15 mouse cellular contexts compared by ENCODE assay signal in genomic region chr3:28743251-28743650, GRCm38 (mm10). TPM values are rescaled to one million over a fixed set of nuclear protein-coding genes. Genes with fewer than 3 reads are reported as not detected.
A peak's percentile ranks its signal among the peaks of the same experiment; 100 is the strongest.
DNase-seq lines count a peak whose midpoint lies in the region; ATAC-seq and TF ChIP-seq lines count a peak whose summit lies in the region.
"Had no signal": no experiment of that assay in that cellular context is flagged by ENCODE, and none has a peak within 500 bp of the region (broad histone marks: within the 10 kb centered on the region; RNA-seq: fewer than 3 reads in every experiment).

No protein-coding gene starts in this region.

- no peak overlapping the region for H3K4me3 ChIP-seq in embryonic facial prominence, embryonic 14.5 days (ENCODE audit: low read depth, low read length)
- no peak overlapping the region for H3K4me3 ChIP-seq in embryonic facial prominence, embryonic 10.5 days
- H3K4me3 ChIP-seq in kidney, adult 2 months (ENCODE audit: insufficient read depth, low read depth, low read length), result no peak overlapping the region
- H3K4me3 ChIP-seq in forebrain, postnatal 0 days (ENCODE audit: low read depth, low read length), result no peak overlapping the region
- no peak overlapping the region for H3K4me3 ChIP-seq in neural tube, embryonic 14.5 days (ENCODE audit: low read depth, low read length)
- H3K4me3 ChIP-seq: left cerebral cortex, adult 2 months; limb, embryonic 13.5 days had no signal

- DNase-seq in embryonic facial prominence, embryonic 14.5 days (ENCODE audit: low spot score), result peak; percentile 16
- DNase-seq in embryonic facial prominence, embryonic 10.5 days (ENCODE audit: low spot score), result no peak
- DNase-seq in kidney, adult 2 months, result peak; percentile 9
- DNase-seq in kidney, adult 11 months, result no peak
- peak; percentile 37 for DNase-seq in forebrain, postnatal 0 days
- DNase-seq in left cerebral cortex, adult 11 months (ENCODE audit: low spot score), result no peak
- no peak for DNase-seq in thymus, postnatal 25 days
- DNase-seq: heart, adult 18-20 months; kidney, adult 9 months; lung, postnatal 36 days; right cerebral cortex, postnatal 25 days had no signal

- no peak for TF ChIP-seq POLR2A in kidney, adult 2 months (IDR thresholded peaks at IDR 0.05; ENCODE audit: low read depth, low read length)

- no peaks in the 10 kb centered on the region for H3K36me3 ChIP-seq in embryonic facial prominence, embryonic 14.5 days (ENCODE audit: control insufficient read depth, insufficient read depth, low read length)
- no peaks in the 10 kb centered on the region for H3K36me3 ChIP-seq in embryonic facial prominence, embryonic 10.5 days (replicated peaks)
- H3K36me3 ChIP-seq in kidney, adult 2 months (ENCODE audit: control insufficient read depth, insufficient read depth, low read length), result no peaks in the 10 kb centered on the region
- H3K36me3 ChIP-seq in forebrain, postnatal 0 days (ENCODE audit: insufficient read depth), result no peaks in the 10 kb centered on the region
- H3K36me3 ChIP-seq in neural tube, embryonic 14.5 days (ENCODE audit: control insufficient read depth, insufficient read depth, low read length), result no peaks in the 10 kb centered on the region
- H3K36me3 ChIP-seq: limb, embryonic 13.5 days had no signal

- no peaks in the 10 kb centered on the region for H3K9me3 ChIP-seq in embryonic facial prominence, embryonic 14.5 days (ENCODE audit: control insufficient read depth, low read length)
- H3K9me3 ChIP-seq in embryonic facial prominence, embryonic 10.5 days, result no peaks in the 10 kb centered on the region
- H3K9me3 ChIP-seq in forebrain, postnatal 0 days (ENCODE audit: low read length), result no peaks in the 10 kb centered on the region
- H3K9me3 ChIP-seq in neural tube, embryonic 14.5 days (ENCODE audit: control insufficient read depth, low read length), result no peaks in the 10 kb centered on the region
- H3K9me3 ChIP-seq: limb, embryonic 13.5 days had no signal

- H3K4me2 ChIP-seq in embryonic facial prominence, embryonic 14.5 days (ENCODE audit: low read depth, low read length), result no peak overlapping the region
- 0 out of 2 replicates have a peak overlapping the region, but pooled peaks have one; percentile 23 for H3K4me2 ChIP-seq in forebrain, postnatal 0 days (ENCODE audit: low read depth)
- H3K4me2 ChIP-seq in neural tube, embryonic 14.5 days (ENCODE audit: low read depth, low read length), result no peak overlapping the region
- H3K4me2 ChIP-seq: limb, embryonic 13.5 days had no signal

- H3K4me1 ChIP-seq in embryonic facial prominence, embryonic 14.5 days (ENCODE audit: control insufficient read depth, insufficient read depth, low read length), result no peaks in the 10 kb centered on the region
- H3K4me1 ChIP-seq in embryonic facial prominence, embryonic 10.5 days, result peaks cover 13% of the 10 kb centered on the region
- 0 out of 2 replicates have a peak, but pooled peaks cover 2% of the 10 kb centered on the region for H3K4me1 ChIP-seq in kidney, adult 2 months (ENCODE audit: control insufficient read depth, insufficient read depth, low read length)
- H3K4me1 ChIP-seq in forebrain, postnatal 0 days (ENCODE audit: insufficient read depth), result no peaks in the 10 kb centered on the region
- H3K4me1 ChIP-seq in neural tube, embryonic 14.5 days (ENCODE audit: control insufficient read depth, insufficient read depth, low read length), result no peaks in the 10 kb centered on the region

- no peak overlapping the region for H3K9ac ChIP-seq in embryonic facial prominence, embryonic 14.5 days (ENCODE audit: low read depth, low read length)
- no peak overlapping the region for H3K9ac ChIP-seq in forebrain, postnatal 0 days
- no peak overlapping the region for H3K9ac ChIP-seq in neural tube, embryonic 14.5 days (replicated peaks; ENCODE audit: low read depth, low read length)
- H3K9ac ChIP-seq: limb, embryonic 13.5 days had no signal

- WGBS in embryonic facial prominence, embryonic 14.5 days, result 41% methylated on average over 8 of the region's 8 CpGs
- WGBS in embryonic facial prominence, embryonic 10.5 days, result 63% methylated on average over 8 of the region's 8 CpGs
- WGBS in kidney, adult 2 months, result 40% methylated on average over 8 of the region's 8 CpGs
- 34% methylated on average over 8 of the region's 8 CpGs for WGBS in forebrain, postnatal 0 days
- WGBS in neural tube, embryonic 14.5 days, result 52% methylated on average over 8 of the region's 8 CpGs

- no peak for ATAC-seq in embryonic facial prominence, embryonic 14.5 days (ENCODE audit: low read depth)
- peak; percentile 89 for ATAC-seq in forebrain, postnatal 0 days
- ATAC-seq in neural tube, embryonic 14.5 days (ENCODE audit: low read depth), result peak; percentile 6; the same call in 1 of the 2 replicates

- no peak overlapping the region for H3K27ac ChIP-seq in embryonic facial prominence, embryonic 14.5 days (replicated peaks; ENCODE audit: low read depth, low read length)
- H3K27ac ChIP-seq in embryonic facial prominence, embryonic 10.5 days (replicated peaks), result no peak overlapping the region
- H3K27ac ChIP-seq in kidney, adult 2 months (ENCODE audit: insufficient read depth, low read depth, low read length), result no peak overlapping the region
- no peak overlapping the region for H3K27ac ChIP-seq in forebrain, postnatal 0 days (ENCODE audit: low read depth, low read length)
- H3K27ac ChIP-seq in neural tube, embryonic 14.5 days (ENCODE audit: low read depth, low read length), result no peak overlapping the region
- H3K27ac ChIP-seq: left cerebral cortex, adult 2 months; limb, embryonic 13.5 days had no signal

- no peaks in the 10 kb centered on the region for H3K27me3 ChIP-seq in embryonic facial prominence, embryonic 14.5 days (replicated peaks; ENCODE audit: control insufficient read depth, insufficient read depth, low read length)
- no peaks in the 10 kb centered on the region for H3K27me3 ChIP-seq in embryonic facial prominence, embryonic 10.5 days (replicated peaks; ENCODE audit: low read depth, poor library complexity, severe bottlenecking)
- H3K27me3 ChIP-seq in kidney, adult 2 months (replicated peaks; ENCODE audit: control insufficient read depth, insufficient read depth, low read length), result no peaks in the 10 kb centered on the region
- H3K27me3 ChIP-seq in forebrain, postnatal 0 days (ENCODE audit: insufficient read depth, low read length), result no peaks in the 10 kb centered on the region
- no peaks in the 10 kb centered on the region for H3K27me3 ChIP-seq in neural tube, embryonic 14.5 days (ENCODE audit: control insufficient read depth, insufficient read depth, low read length)

- TF ChIP-seq CTCF in kidney, adult 2 months (conservative IDR thresholded peaks at IDR 0.05; ENCODE audit: insufficient read depth, insufficient read length, low read depth, low read length), result no peak
- TF ChIP-seq CTCF in forebrain, postnatal 0 days (IDR thresholded peaks at IDR 0.05; ENCODE audit: low read depth), result no peak

RNA-seq across cellular contexts. Expression of gene Eif5a2, which starts 37.8 kb away (rescaled TPM):
- 10.4 and 11.7 TPM in 2 replicates for polyA plus RNA-seq in embryonic facial prominence, embryonic 14.5 days (2014; fragmentation: Nextera tagmentation; extraction: Ambion mirVana)
- polyA plus RNA-seq in embryonic facial prominence, embryonic 10.5 days (2016; fragmentation: Nextera tagmentation; extraction: Ambion mirVana), result 12.9 and 13.5 TPM in 2 replicates
- 1.1 and 1.2 TPM in 2 replicates for polyA plus RNA-seq in kidney, adult 2 months (2012; rRNA removed)
- total RNA-seq in forebrain, postnatal 0 days (2014; rRNA removed), result 20.4 and 25.4 TPM in 2 replicates
- polyA plus RNA-seq in forebrain, postnatal 0 days (2015; fragmentation: Nextera tagmentation; extraction: Ambion mirVana), result 7.5 and 8.0 TPM in 2 replicates
- 13.6 and 18.0 TPM in 2 replicates for polyA plus RNA-seq in neural tube, embryonic 14.5 days (2014; fragmentation: Nextera tagmentation; extraction: Ambion mirVana)

RNA-seq across cellular contexts. Expression of gene Slc2a2, which starts 45.5 kb away (rescaled TPM):
- 0.12 TPM in 1 of 2 replicates, not detected in the other for polyA plus RNA-seq in embryonic facial prominence, embryonic 14.5 days (2014; fragmentation: Nextera tagmentation; extraction: Ambion mirVana)
- polyA plus RNA-seq in embryonic facial prominence, embryonic 10.5 days (2016; fragmentation: Nextera tagmentation; extraction: Ambion mirVana), result 0.04 TPM in 2 replicates
- 114 and 127 TPM in 2 replicates for polyA plus RNA-seq in kidney, adult 2 months (2012; rRNA removed)
- total RNA-seq in forebrain, postnatal 0 days (2014; rRNA removed), result 0.08 TPM in 1 of 2 replicates, not detected in the other
- not detected in 2 replicates for polyA plus RNA-seq in forebrain, postnatal 0 days (2015; fragmentation: Nextera tagmentation; extraction: Ambion mirVana)
- polyA plus RNA-seq in neural tube, embryonic 14.5 days (2014; fragmentation: Nextera tagmentation; extraction: Ambion mirVana), result 0.09 TPM in 1 of 2 replicates, not detected in the other
- total RNA-seq: heart, adult 18-20 months; heart, postnatal 25 days; left cerebral cortex, adult 2 months had no signal

Comparison
In these comparisons a context has a peak if more than half of its experiments do, and no peak if none do; other contexts are left out.
1. DNase-seq: peak in embryonic facial prominence, embryonic 14.5 days (single experiment), kidney, adult 2 months (single experiment) and forebrain, postnatal 0 days (single experiment); none in embryonic facial prominence, embryonic 10.5 days (single experiment), kidney, adult 11 months (single experiment), left cerebral cortex, adult 11 months (single experiment) and thymus, postnatal 25 days (single experiment).
2. RNA of gene Slc2a2, which starts 45.5 kb away (polyA plus RNA-seq): 114 to 127 TPM in kidney, adult 2 months; 0.09 TPM in neural tube, embryonic 14.5 days, 0.04 TPM in embryonic facial prominence, embryonic 10.5 days, not detected in forebrain, postnatal 0 days and 0.12 TPM in embryonic facial prominence, embryonic 14.5 days; every median in the first group is over 100 times any median in the second.